Comparison of ENCODE assay signal across 9 mouse cellular contexts in genomic region chr13:23792520-23792919, GRCm38 (mm10). TPM values are rescaled to one million over a fixed set of nuclear protein-coding genes. Genes with fewer than 3 reads are reported as not detected.
A peak's percentile ranks its signal among the peaks of the same experiment; 100 is the strongest.
DNase-seq lines count a peak whose midpoint lies in the region; ATAC-seq and TF ChIP-seq lines count a peak whose summit lies in the region.
"Had no signal": no experiment of that assay in that cellular context is flagged by ENCODE, and none has a peak within 500 bp of the region (broad histone marks: within the 10 kb centered on the region; RNA-seq: fewer than 3 reads in every experiment).

No protein-coding gene starts in this region.

- no peak overlapping the region for H3K27ac ChIP-seq in hindbrain, embryonic 11.5 days (ENCODE audit: low read depth, low read length)
- no peak overlapping the region for H3K27ac ChIP-seq in hindbrain, embryonic 10.5 days
- no peak overlapping the region for H3K27ac ChIP-seq in CH12.LX (ENCODE audit: insufficient read depth, low read depth)
- no peak overlapping the region for H3K27ac ChIP-seq in stomach, postnatal 0 days (replicated peaks)
- H3K27ac ChIP-seq: embryonic facial prominence, embryonic 15.5 days had no signal

- H3K4me3 ChIP-seq in hindbrain, embryonic 11.5 days (ENCODE audit: low read depth, low read length) = no peak overlapping the region
- H3K4me3 ChIP-seq in hindbrain, embryonic 10.5 days = no peak overlapping the region
- H3K4me3 ChIP-seq in CH12.LX (replicated peaks in 1 of 3; ENCODE audit: low read depth in 2 of 3, low read length in 2 of 3, poor library complexity in 1 of 3) = no peak overlapping the region
- no peak overlapping the region for H3K4me3 ChIP-seq in stomach, postnatal 0 days (ENCODE audit: low read depth, low read length)
- H3K4me3 ChIP-seq: embryonic facial prominence, embryonic 15.5 days had no signal

- H3K9me3 ChIP-seq in hindbrain, embryonic 11.5 days (ENCODE audit: control insufficient read depth, low read length) = no peaks in the 10 kb centered on the region
- H3K9me3 ChIP-seq in hindbrain, embryonic 10.5 days = no peaks in the 10 kb centered on the region
- H3K9me3 ChIP-seq in CH12.LX (replicated peaks; ENCODE audit: low read length) = no peaks in the 10 kb centered on the region
- H3K9me3 ChIP-seq in stomach, postnatal 0 days (ENCODE audit: control insufficient read depth, low read length) = no peaks in the 10 kb centered on the region
- H3K9me3 ChIP-seq: embryonic facial prominence, embryonic 15.5 days had no signal

- dilution Hi-C loops in CH12.LX (cut with MboI; ENCODE audit: extremely low pct_ligation_motif_present, extremely low pct_unique_long_range_greater_than_20kb, low sequenced_read_pairs) = no loop called here

- TF ChIP-seq POLR2A in CH12.LX (IDR thresholded peaks at IDR 0.05; ENCODE audit: low read depth, low read length) = no peak
- TF ChIP-seq POLR2A in brain, embryonic 14.5 days (IDR thresholded peaks at IDR 0.05; ENCODE audit: borderline replicate concordance, extremely low read depth, insufficient read depth, insufficient read length, poor library complexity, severe bottlenecking) = no peak

- peak; percentile 68 to 87 for TF ChIP-seq CTCF in CH12.LX (conservative IDR thresholded peaks at IDR 0.05 in 1 of 2, IDR thresholded peaks at IDR 0.05 in 1 of 2; ENCODE audit: low read depth in 2 of 2, low read length in 2 of 2)
- peak; percentile 73; the same call in 1 of the 2 replicates for TF ChIP-seq CTCF in brain, embryonic 14.5 days (IDR thresholded peaks at IDR 0.05; ENCODE audit: borderline replicate concordance, extremely low read depth, insufficient read depth, insufficient read length)
- TF ChIP-seq CTCF in stomach, postnatal 0 days (IDR thresholded peaks at IDR 0.05; ENCODE audit: low read depth) = peak; percentile 88

- H3K9ac ChIP-seq in hindbrain, embryonic 11.5 days (ENCODE audit: low read depth, low read length) = no peak overlapping the region
- no peak overlapping the region for H3K9ac ChIP-seq in CH12.LX (ENCODE audit: insufficient read depth, low read depth)
- no peak overlapping the region for H3K9ac ChIP-seq in stomach, postnatal 0 days (ENCODE audit: low read length)
- H3K9ac ChIP-seq: embryonic facial prominence, embryonic 15.5 days had no signal

- H3K4me1 ChIP-seq in hindbrain, embryonic 11.5 days (replicated peaks; ENCODE audit: control insufficient read depth, insufficient read depth, low read length) = no peaks in the 10 kb centered on the region
- H3K4me1 ChIP-seq in hindbrain, embryonic 10.5 days (replicated peaks) = no peaks in the 10 kb centered on the region
- H3K4me1 ChIP-seq in CH12.LX (ENCODE audit: control insufficient read depth in 1 of 2, insufficient read depth in 2 of 2) = no peaks in the 10 kb centered on the region
- H3K4me1 ChIP-seq in stomach, postnatal 0 days (replicated peaks; ENCODE audit: control insufficient read depth, insufficient read depth) = no peaks in the 10 kb centered on the region
- H3K4me1 ChIP-seq: embryonic facial prominence, embryonic 15.5 days had no signal

- no peak overlapping the region for H3K4me2 ChIP-seq in hindbrain, embryonic 11.5 days (replicated peaks; ENCODE audit: low read depth, low read length)
- H3K4me2 ChIP-seq in CH12.LX (ENCODE audit: insufficient read depth, low read depth, poor library complexity, severe bottlenecking) = no peak overlapping the region
- H3K4me2 ChIP-seq in stomach, postnatal 0 days (replicated peaks; ENCODE audit: low read depth) = no peak overlapping the region
- H3K4me2 ChIP-seq: embryonic facial prominence, embryonic 15.5 days had no signal

- 45% methylated on average over 2 of the region's 2 CpGs for WGBS in hindbrain, embryonic 11.5 days
- WGBS in hindbrain, embryonic 10.5 days = 43% methylated on average over 2 of the region's 2 CpGs
- 24% methylated on average over 2 of the region's 2 CpGs for WGBS in stomach, postnatal 0 days

- no peaks in the 10 kb centered on the region for H3K36me3 ChIP-seq in hindbrain, embryonic 11.5 days (ENCODE audit: control insufficient read depth, insufficient read depth, low read length)
- no peaks in the 10 kb centered on the region for H3K36me3 ChIP-seq in hindbrain, embryonic 10.5 days
- no peaks in the 10 kb centered on the region for H3K36me3 ChIP-seq in CH12.LX (replicated peaks in 1 of 2; ENCODE audit: control insufficient read depth in 1 of 2, insufficient read depth in 1 of 2, low read length in 1 of 2)
- no peaks in the 10 kb centered on the region for H3K36me3 ChIP-seq in stomach, postnatal 0 days (ENCODE audit: control insufficient read depth, insufficient read depth, low read length)
- H3K36me3 ChIP-seq: embryonic facial prominence, embryonic 15.5 days had no signal

- peak; percentile 93 for TF ChIP-seq RAD21 in CH12.LX (IDR thresholded peaks at IDR 0.05; ENCODE audit: low read depth, low read length)

- no peaks in the 10 kb centered on the region for H3K27me3 ChIP-seq in hindbrain, embryonic 11.5 days (ENCODE audit: control insufficient read depth, insufficient read depth, low read length)
- H3K27me3 ChIP-seq in hindbrain, embryonic 10.5 days (ENCODE audit: insufficient read depth, poor library complexity, severe bottlenecking) = no peaks in the 10 kb centered on the region
- no peaks in the 10 kb centered on the region for H3K27me3 ChIP-seq in CH12.LX (replicated peaks)
- H3K27me3 ChIP-seq in stomach, postnatal 0 days (ENCODE audit: control insufficient read depth, insufficient read depth, low read length) = no peaks in the 10 kb centered on the region
- H3K27me3 ChIP-seq: embryonic facial prominence, embryonic 15.5 days had no signal

- in situ Hi-C loops in CH12.LX (cut with MboI; ENCODE audit: low pct_ligation_motif_present, low pct_unique_long_range_greater_than_20kb, low sequenced_read_pairs) = no loop called here

- H3K79me2 ChIP-seq in CH12.LX (replicated peaks; ENCODE audit: control insufficient read depth, extremely low read depth, insufficient read depth, poor library complexity, severe bottlenecking) = no peaks in the 10 kb centered on the region

- TF ChIP-seq EP300 in CH12.LX (IDR thresholded peaks at IDR 0.05; ENCODE audit: low read length) = no peak
- no peak for TF ChIP-seq EP300 in stomach, postnatal 0 days (optimal IDR thresholded peaks at IDR 0.05)

- DNase-seq in hindbrain, embryonic 11.5 days (ENCODE audit: low spot score) = peak; percentile 75
- no peak for DNase-seq in hindbrain, embryonic 10.5 days (ENCODE audit: low spot score)
- peak; percentile 63 for DNase-seq in CH12.LX (ENCODE audit: extremely low read depth)
- DNase-seq in brain, embryonic 14.5 days (ENCODE audit: low read depth) = peak; percentile 86
- peak; percentile 20 for DNase-seq in fibroblast of lung, adult 2 months (ENCODE audit: low read depth)
- peak; percentile 19 to 70 for DNase-seq in layer of hippocampus, adult 18-20 months (ENCODE audit: low spot score in 2 of 2)
- peak; percentile 33 for DNase-seq in stomach, postnatal 0 days (ENCODE audit: low spot score)

- ATAC-seq in hindbrain, embryonic 11.5 days (ENCODE audit: low FRiP score) = no peak
- ATAC-seq in megakaryocyte, adult 5-6 weeks (ENCODE audit: poor library complexity, severe bottlenecking) = 0 out of 2 replicates have a peak, but pooled peaks have one; percentile 51
- ATAC-seq in stomach, postnatal 0 days (ENCODE audit: low FRiP score, low TSS enrichment) = no peak

RNA-seq across cellular contexts. Expression of gene Slc17a2, which starts 14.3 kb away (rescaled TPM):
- polyA plus RNA-seq in hindbrain, embryonic 11.5 days (2014; fragmentation: Nextera tagmentation; extraction: Ambion mirVana) = not detected in 2 replicates
- not detected in 2 replicates for polyA plus RNA-seq in hindbrain, embryonic 10.5 days (2016; fragmentation: Nextera tagmentation; extraction: Ambion mirVana)
- total RNA-seq in CH12.LX (2012; rRNA removed) = 0.04 TPM in 1 of 2 replicates, not detected in the other
- total RNA-seq in CH12.LX (2014; rRNA removed) = not detected in 2 replicates
- not detected in 2 replicates for polyA plus RNA-seq in CH12.LX (2012; ENCODE audit: insufficient read length, low read depth)
- polyA plus RNA-seq in brain, embryonic 14.5 days (2012; rRNA removed) = not detected in 2 replicates
- total RNA-seq in layer of hippocampus, adult 18-20 months (2021) = not detected
- not detected in 2 replicates for total RNA-seq in megakaryocyte, adult 5-6 weeks (2015)
- not detected in 2 replicates for total RNA-seq in megakaryocyte, adult 5-6 weeks (2017)
- 0.59 and 0.61 TPM in 2 replicates for polyA plus RNA-seq in stomach, postnatal 0 days (2015; fragmentation: Nextera tagmentation; extraction: Ambion mirVana)
- polyA plus RNA-seq: embryonic facial prominence, embryonic 15.5 days had no signal

RNA-seq across cellular contexts. Expression of gene Trim38, which starts 22.8 kb away (rescaled TPM):
- polyA plus RNA-seq in hindbrain, embryonic 11.5 days (2014; fragmentation: Nextera tagmentation; extraction: Ambion mirVana) = not detected in 2 replicates
- not detected in 2 replicates for polyA plus RNA-seq in hindbrain, embryonic 10.5 days (2016; fragmentation: Nextera tagmentation; extraction: Ambion mirVana)
- total RNA-seq in CH12.LX (2012; rRNA removed) (not detected in 2 replicates), CH12.LX (2014; rRNA removed) (not detected in 2 replicates)
- polyA plus RNA-seq in CH12.LX (2012; ENCODE audit: insufficient read length, low read depth) = 0.11 TPM in 1 of 2 replicates, not detected in the other
- not detected in 2 replicates for polyA plus RNA-seq in brain, embryonic 14.5 days (2012; rRNA removed)
- total RNA-seq in layer of hippocampus, adult 18-20 months (2021) = not detected
- total RNA-seq in megakaryocyte, adult 5-6 weeks (2015) = not detected in 2 replicates
- total RNA-seq in megakaryocyte, adult 5-6 weeks (2017) = not detected in 2 replicates
- polyA plus RNA-seq in stomach, postnatal 0 days (2015; fragmentation: Nextera tagmentation; extraction: Ambion mirVana) = 0.18 and 0.29 TPM in 2 replicates
- polyA plus RNA-seq: embryonic facial prominence, embryonic 15.5 days had no signal

RNA-seq across cellular contexts. Expression of gene Hist1h1a, which starts 29.1 kb away (rescaled TPM):
- 2.4 and 3.7 TPM in 2 replicates for polyA plus RNA-seq in hindbrain, embryonic 11.5 days (2014; fragmentation: Nextera tagmentation; extraction: Ambion mirVana)
- polyA plus RNA-seq in hindbrain, embryonic 10.5 days (2016; fragmentation: Nextera tagmentation; extraction: Ambion mirVana) = 2.3 and 3.4 TPM in 2 replicates
- total RNA-seq in CH12.LX (2012; rRNA removed) (1,163 and 1,722 TPM in 2 replicates), CH12.LX (2014; rRNA removed) (22.2 and 30.9 TPM in 2 replicates)
- polyA plus RNA-seq in CH12.LX (2012; ENCODE audit: insufficient read length, low read depth) = 1.7 and 2.4 TPM in 2 replicates
- 3.8 and 4.0 TPM in 2 replicates for polyA plus RNA-seq in brain, embryonic 14.5 days (2012; rRNA removed)
- total RNA-seq in layer of hippocampus, adult 18-20 months (2021) = 10 to 100 TPM; 15.7 to 16.5 TPM
- total RNA-seq in megakaryocyte, adult 5-6 weeks (2015) = 117 and 119 TPM in 2 replicates
- 1,654 and 1,862 TPM in 2 replicates for total RNA-seq in megakaryocyte, adult 5-6 weeks (2017)
- 0.64 and 1.4 TPM in 2 replicates for polyA plus RNA-seq in stomach, postnatal 0 days (2015; fragmentation: Nextera tagmentation; extraction: Ambion mirVana)

RNA-seq across cellular contexts. Expression of gene Hist1h3a, which starts 30.3 kb away (rescaled TPM):
- polyA plus RNA-seq in hindbrain, embryonic 11.5 days (2014; fragmentation: Nextera tagmentation; extraction: Ambion mirVana) = 3.4 and 5.3 TPM in 2 replicates
- 3.7 and 4.8 TPM in 2 replicates for polyA plus RNA-seq in hindbrain, embryonic 10.5 days (2016; fragmentation: Nextera tagmentation; extraction: Ambion mirVana)
- total RNA-seq in CH12.LX (2012; rRNA removed) (1,392 and 1,471 TPM in 2 replicates), CH12.LX (2014; rRNA removed) (60.5 and 78.5 TPM in 2 replicates)
- polyA plus RNA-seq in CH12.LX (2012; ENCODE audit: insufficient read length, low read depth) = 3.2 and 3.9 TPM in 2 replicates
- 22.8 and 41.9 TPM in 2 replicates for polyA plus RNA-seq in brain, embryonic 14.5 days (2012; rRNA removed)
- 10 to 100 TPM; 27.5 to 33.9 TPM for total RNA-seq in layer of hippocampus, adult 18-20 months (2021)
- 53.9 and 67.3 TPM in 2 replicates for total RNA-seq in megakaryocyte, adult 5-6 weeks (2015)
- 527 and 571 TPM in 2 replicates for total RNA-seq in megakaryocyte, adult 5-6 weeks (2017)
- polyA plus RNA-seq in stomach, postnatal 0 days (2015; fragmentation: Nextera tagmentation; extraction: Ambion mirVana) = 1.9 and 3.7 TPM in 2 replicates

RNA-seq across cellular contexts. Expression of gene Hist1h4a, which starts 31.5 kb away (rescaled TPM):
- 0.32 TPM in 1 of 2 replicates, not detected in the other for polyA plus RNA-seq in hindbrain, embryonic 11.5 days (2014; fragmentation: Nextera tagmentation; extraction: Ambion mirVana)
- polyA plus RNA-seq in hindbrain, embryonic 10.5 days (2016; fragmentation: Nextera tagmentation; extraction: Ambion mirVana) = not detected in 2 replicates
- total RNA-seq in CH12.LX (2012; rRNA removed) (1,167 and 1,215 TPM in 2 replicates), CH12.LX (2014; rRNA removed) (14.2 and 18.4 TPM in 2 replicates)
- polyA plus RNA-seq in CH12.LX (2012; ENCODE audit: insufficient read length, low read depth) = 3.3 and 4.4 TPM in 2 replicates
- polyA plus RNA-seq in brain, embryonic 14.5 days (2012; rRNA removed) = 11.6 and 33.9 TPM in 2 replicates
- 10 to 100 TPM; 42.9 to 49.4 TPM for total RNA-seq in layer of hippocampus, adult 18-20 months (2021)
- 58.1 TPM in 2 replicates for total RNA-seq in megakaryocyte, adult 5-6 weeks (2015)
- total RNA-seq in megakaryocyte, adult 5-6 weeks (2017) = 540 and 548 TPM in 2 replicates
- 0.34 and 0.80 TPM in 2 replicates for polyA plus RNA-seq in stomach, postnatal 0 days (2015; fragmentation: Nextera tagmentation; extraction: Ambion mirVana)
